Mouse (Mus musculus): Measurements from ENCODE around the gene Naa80.
A peak's percentile ranks its signal among the peaks of the same experiment; 100 is the strongest.
"Not testable (repeated sequence)": the region's sequence is repeated elsewhere in the genome, so short reads cannot be mapped to it uniquely, and the experiment has no call there.

Gene Naa80

DNA sequence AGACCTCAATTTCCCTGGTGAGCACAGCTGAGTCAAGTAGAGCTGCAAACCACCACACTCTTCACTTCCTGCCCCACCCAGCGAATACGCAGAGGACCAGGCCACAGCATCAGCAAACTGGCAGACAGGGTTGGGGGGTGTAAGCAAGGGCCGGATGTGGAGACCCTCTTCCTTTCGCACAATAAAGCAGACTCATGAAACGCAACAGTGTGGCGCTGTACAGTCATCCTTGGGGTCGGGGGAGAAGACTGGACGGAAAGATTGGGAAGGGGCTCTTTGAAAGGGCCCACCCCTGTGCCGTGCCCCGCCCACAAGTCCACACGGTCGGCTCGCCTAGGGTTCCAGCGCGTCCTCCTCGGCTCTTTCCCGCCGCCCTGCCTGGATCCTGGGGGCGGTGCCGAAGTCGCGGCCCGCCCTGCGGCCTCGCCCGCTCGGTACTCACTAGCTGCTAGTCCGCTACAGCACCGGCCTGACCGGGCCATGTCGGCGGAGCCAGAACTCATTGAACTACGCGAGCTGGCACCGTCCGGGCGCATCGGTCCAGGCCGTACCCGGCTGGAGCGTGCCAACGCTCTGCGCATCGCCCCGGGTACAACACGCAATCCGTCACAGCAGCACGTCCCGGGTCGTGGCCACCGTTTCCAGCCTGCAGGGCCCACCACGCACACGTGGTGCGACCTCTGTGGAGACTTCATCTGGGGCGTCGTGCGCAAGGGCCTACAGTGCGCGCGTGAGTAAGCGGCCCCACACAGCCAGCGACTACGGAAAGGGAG, 27.4 kb upstream of the Naa80 start, which contains the start of gene Rassf1:
Gene Rassf1, plus strand, starts transcription at position 439 of the 773 bp plus-strand sequence.
- peak; percentile 82 for DNase-seq

DNA sequence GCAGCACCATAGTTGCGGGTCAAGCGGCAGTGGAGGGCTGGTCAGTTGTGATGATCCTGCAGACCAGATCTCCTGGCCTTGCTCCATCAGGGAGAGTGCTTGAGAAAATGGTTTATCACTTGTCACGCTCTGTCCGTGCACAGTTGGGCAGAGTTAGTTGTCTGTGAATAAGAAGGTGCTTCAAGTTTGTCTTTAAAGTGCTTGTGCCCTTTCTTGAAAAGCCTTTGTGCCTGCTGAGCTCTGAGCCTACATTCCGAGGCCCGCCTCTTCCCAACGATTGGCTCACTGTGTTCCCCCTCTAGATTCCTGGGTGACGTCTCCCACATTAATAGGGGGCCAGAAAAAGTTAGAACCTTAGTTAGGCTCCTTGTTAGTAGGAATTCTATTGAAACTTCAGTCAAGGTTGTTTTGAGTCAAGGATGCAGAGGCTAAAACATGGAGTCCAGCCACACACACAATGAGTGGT, 26.8 kb upstream of the Naa80 start:
- no peak for DNase-seq

DNA sequence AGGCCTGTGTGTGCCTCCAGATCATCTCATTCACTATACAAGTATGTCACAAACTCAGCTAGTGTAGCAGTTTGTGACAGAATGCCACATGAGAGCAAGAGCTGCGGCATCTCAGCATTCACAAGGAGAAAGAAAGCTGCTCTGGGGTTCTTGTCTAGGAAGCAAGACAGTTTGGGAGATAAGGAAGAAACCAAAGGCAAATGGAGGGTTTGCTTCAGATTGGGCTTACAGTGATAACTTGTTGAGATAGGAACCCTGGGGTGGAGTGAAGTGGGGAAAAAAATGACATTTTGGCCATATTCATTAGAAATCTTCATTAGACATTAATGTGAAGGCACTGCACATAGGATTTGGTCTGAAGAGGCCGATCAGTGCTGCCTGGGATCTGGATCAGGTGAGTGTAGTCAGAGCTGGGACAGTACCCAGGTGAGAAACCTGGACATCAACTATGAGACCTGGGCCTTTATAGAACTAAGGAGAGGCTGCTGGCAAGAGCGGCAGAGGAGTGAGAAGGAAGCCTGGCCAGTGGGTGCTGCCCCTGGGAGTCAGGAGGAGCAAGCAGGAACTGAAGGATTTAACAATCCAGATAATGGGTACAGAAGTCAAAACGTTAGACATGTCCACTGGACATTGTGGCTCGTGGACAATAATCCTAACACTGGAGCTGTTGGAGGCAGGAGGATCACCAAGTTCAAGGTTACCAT, 25.8 kb upstream of the Naa80 start:
- DNase-seq = no peak

DNA sequence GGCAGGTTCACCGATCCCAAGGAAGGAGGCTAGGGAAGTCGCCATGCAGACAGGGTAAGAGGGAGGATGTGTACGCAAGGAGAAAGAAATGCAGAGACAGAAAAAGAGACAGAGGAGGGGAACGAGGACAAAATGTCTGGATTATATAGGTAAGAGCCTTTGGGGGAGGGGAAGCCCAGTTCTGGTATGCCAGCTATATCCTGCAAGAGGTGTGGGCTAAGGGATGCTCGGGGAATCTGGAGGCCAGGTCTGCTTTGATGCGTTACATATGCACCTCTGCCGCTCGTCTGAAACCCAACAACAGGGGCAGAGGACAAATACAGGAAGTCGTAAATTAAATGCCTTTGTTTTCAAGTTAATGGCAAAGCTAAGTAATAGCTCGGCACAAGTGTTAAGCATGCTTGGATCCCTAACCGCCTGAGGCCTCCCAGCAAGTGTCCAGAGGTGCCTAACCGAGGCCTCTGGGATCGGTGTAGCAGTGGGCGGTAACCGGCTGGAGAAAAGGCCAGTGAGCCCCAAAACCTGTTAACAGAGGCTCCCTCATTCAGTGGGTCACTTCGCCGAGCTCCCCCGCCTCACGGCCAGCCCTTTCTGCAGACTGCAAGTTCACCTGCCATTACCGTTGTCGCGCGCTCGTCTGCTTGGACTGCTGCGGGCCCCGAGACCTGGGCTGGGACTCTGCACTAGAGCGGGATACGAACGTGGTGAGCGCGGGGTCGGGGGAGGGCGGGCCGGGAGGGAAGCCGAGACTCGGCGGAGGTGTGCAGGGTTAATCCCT, 25.0 kb upstream of the Naa80 start:
- DNase-seq = peak; percentile 46

DNA sequence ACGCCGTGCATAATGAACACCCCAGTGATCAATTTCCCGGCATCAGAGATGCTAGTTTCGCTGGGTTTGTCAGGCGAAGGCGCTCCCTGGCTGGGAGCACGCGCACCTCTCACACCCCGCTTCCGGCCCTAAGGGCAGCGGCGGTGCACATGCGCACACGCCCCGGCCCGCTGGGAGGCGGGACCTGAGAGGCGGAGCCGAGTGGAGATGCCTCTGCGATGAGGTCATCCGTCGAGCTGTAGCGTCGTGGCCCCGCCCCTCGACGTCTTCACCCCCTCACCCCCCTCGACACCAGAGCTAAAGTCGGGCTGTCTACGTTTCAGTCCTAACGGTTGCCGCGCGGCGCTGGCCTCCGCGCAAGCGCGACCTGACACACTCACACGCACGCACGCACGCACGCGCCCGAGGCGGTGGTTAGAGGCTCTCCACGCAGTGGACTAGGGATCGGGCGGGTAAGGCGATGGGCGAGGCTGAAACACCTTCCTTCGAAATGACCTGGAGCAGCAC, 24.3 kb upstream of the Naa80 start:
- DNase-seq = peak; percentile 96

DNA sequence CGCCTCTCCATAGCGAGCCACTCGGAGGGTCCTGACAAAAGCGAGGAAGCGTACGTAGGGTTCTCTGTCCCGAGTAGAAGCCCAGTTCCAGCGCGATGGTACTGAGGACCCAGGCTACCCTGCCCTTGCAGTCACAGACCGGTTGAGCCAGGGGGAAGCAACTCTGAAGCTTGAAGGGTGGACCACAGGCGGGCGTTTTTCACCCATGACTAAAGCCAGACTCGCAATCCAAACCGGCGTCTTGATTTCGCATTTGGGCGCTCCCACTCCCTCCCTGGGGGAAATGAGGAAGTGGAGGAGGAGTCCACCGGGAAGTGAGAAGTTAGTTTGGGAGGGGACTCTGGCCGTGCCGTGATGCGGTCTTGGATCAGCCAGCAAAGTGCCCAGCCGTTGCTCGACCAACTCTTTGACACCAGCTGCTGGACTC, 23.6 kb upstream of the Naa80 start:
- DNase-seq = peak; percentile 86

DNA sequence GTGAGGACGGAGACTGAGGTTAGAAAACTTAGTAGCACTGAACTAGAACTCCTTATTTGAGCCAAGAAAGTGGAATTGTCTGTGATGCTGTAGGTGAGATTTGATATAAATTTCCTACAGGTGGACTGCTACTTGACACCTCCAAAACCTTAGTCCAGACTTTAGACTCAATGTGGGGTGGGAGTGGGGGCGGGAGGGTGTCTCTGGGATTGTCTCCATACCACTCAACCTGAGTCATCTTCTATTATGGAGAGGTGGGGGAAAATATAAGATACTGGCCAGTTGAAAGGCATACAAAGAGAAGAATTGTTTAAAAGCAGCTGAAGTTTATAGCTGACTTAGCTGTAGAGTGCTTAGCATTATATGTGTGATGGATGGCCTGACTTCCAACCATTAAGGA, 23.0 kb upstream of the Naa80 start:
- no peak for DNase-seq

DNA sequence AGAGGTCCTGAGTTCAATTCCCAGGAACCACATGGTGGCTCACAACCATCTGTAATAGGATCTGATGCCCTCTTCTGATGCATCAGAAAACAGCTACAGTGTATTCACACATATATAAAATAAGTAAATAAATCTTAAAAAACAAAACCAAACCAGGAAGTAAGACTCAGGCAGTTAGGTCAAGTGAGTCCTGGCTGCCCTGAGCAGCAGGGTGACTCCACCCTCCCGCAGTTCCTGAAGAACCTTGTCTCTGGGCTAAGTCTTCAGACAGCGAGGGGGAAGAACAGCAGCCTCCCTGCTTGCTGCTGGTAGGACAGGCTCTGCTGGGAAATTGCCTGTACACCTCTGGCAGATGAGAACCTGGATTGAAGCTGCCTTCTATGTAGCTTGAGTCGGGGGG, 22.3 kb upstream of the Naa80 start:
- DNase-seq = no peak

DNA sequence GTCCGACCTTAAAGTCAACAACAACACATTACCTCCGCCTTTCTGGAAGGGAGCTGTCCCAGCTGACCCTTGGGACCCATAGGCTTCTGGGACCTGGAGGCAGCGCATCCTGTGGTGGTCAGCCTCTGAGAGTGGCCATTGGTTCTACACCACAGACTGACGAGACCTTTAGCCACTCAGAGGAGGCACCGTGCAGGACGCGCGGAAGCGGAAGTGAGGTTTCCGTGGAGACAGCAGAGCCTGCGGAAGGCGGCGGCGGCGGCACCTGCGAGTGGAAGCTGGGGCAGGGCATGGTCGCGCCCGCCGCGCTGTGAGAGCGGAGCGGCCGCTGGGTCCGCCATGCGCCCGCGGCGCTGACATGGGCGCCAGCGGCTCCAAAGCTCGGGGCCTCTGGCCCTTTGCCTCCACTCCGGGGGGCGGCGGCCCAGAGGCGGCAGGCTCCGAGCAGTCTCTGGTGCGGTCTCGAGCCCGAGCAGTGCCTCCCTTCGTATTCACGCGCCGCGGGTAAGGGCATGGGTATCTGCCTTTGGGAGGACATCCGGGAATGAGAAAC, 15.6 kb upstream of the Naa80 start, which contains the start of gene Tusc2:
Gene Tusc2, plus strand, starts transcription at position 227 of the 553 bp plus-strand sequence.
- DNase-seq = peak; percentile 96

DNA sequence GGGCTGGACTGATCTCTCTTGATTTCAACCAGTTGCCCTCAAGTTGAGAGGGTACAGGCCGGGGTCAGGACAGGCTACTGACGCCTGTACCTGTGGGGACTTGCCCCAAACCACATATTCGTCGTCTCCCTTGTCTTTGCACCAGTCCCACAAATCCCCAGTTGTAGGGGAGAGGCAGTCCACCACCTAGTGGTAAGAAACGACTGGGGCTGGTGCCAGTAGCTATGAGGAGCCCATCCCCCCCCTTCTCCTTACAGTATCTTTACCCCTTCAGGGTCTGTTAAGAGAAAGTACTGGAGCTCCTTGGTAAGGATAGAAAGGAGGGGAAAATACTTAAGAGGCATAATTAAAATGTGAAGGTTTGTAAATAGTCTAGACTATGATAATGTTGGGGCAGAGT, 13.1 kb upstream of the Naa80 start:
- peak; percentile 65 for DNase-seq

DNA sequence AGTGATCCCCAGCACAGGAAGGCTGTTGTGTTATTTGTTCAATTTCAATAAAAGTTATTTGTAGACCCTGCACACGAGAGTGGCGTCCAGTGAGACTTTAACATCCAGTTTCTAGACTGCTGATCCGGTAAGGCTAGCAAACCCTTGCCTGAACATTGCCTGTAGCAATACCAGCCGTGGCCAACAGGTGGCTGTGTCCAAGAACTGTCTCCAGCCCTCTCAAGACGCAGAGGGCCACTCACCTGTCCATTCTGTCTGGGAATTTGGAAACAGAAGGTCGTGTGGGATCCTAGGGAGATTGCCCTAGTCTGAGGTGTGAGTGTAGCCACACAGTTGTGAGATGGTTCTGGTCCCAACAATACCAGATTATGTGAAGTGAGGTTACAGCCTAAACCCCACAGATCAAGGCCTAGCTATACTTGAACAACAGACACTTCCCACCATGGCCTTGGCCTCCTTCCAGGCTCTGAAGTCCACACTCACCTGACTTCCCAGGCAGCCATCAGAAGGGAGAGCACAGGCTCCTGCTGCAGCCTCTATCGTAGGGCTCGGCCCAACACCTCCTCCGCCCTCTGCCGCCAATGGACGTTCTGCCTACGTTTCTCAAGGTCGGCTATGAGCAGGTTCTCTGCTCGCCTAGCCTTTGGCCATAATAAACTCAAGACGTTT, 12.5 kb upstream of the Naa80 start:
- DNase-seq = peak; percentile 94

DNA sequence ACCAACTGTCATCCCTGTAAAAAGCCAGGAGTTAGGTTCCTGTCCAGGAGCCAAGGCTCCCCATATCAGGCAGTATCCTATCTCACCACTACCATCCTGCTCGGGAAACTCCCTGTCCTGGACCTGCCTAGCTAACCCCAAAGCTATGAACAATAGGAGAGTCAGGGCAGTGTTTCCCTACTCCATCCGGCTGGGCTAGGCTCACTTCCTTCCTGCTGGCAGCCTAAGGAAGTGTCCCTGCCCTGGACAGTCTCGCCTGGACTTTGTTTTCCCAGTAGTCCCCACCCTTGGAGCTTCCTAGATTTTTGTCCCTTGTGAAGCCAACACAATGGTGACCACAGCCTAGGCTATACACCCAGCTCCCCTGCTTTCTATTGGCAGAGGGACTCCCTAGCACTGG, 11.8 kb upstream of the Naa80 start:
- peak; percentile 82 for DNase-seq

DNA sequence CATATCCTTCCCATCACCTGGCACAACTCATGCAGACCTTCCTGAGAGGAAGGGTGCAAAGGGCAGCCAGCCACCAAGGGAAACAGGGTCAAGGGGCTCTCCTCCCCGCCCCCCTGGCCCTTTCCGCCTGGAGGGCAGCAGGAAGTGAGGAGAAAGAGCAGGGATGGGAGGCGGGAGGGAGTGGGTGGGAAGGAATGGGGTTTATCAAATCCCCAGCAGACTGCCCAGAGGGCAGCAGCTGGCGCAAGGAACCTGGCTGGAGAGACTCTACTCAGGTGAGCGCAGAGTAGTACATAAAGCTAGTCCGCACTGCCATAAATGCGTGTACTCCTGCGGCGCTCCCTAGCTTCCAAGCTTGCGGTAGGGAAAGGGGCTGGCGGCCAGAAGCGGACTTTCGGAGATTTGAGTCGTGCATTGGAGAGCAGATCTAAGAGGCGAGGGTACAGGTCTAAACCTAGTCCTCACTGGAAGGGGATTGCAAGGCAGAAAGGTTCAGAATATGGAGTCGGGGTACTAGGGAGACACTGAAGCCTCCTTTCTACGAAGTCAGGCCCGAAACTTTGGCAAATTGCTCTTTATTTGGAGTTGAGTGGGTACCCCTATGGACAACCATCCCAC, 10.9 kb upstream of the Naa80 start, which contains the start of gene Hyal2:
Gene Hyal2, plus strand, starts transcription at position 244 of the 618 bp plus-strand sequence.
- DNase-seq = peak; percentile 76

DNA sequence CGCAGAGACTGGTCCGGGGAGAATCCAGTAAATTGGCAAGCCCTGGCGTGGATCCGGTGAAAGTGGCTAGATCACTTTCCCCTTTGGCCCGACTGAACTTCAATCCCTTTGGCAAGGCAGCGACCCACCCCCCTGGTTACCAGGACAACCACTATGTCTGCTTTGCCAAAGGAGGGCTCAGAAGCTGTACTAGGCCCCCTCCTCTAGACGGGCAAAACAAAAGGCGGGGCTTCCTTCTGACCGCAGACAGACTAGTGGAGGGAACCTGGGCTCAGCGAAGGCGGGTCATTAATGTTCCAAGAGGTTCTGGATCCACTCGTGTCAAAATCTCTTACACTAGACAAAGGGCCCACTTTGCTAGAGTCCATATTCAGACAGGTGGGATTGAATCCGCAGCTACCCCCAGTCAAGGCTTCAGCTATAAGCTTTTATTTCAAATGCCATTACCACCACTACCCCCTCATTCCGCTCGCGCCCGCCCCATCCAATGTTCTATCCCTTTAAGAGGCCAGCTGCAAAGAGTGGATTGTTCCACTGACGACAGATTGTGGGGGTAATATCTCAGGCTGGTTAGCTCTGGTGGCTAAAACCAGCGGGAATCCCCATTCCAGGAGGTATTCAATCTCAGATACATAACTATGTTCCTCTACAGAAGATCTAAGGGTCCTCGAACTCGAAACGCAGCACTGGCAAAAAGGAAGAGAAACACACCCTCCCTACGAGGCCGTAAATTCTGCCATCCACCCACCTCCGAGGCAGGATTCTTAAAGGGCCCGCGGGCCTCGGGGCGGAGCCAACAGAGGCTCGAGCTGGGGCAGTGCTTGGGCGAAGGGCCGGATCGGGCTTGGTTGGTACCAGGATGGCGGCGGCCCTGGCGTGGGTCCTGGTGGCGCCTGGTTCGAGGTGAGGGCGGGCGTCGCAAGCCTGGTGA, 10.1 kb upstream of the Naa80 start:
- peak; percentile 92 for DNase-seq

DNA sequence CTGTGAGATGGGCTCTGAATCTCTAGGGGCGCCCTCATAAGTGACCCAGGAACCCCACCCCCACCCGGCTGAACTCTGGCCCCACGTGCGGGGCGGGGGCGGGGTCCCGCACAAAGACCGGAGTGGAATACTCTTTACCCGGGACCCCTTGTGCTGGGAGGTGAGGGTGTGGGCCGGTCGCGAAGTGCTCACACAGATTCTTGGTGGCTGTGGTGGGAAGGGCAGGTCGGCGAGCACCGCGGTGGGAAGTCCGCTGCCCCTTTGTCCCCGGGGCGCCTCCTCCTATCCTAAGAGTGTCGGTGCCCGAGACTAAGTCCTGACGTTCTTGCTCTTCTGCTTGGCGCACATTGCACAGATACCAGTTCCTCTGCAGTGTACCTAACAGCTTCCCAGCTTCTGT, 9.4 kb upstream of the Naa80 start:
- no peak for DNase-seq

DNA sequence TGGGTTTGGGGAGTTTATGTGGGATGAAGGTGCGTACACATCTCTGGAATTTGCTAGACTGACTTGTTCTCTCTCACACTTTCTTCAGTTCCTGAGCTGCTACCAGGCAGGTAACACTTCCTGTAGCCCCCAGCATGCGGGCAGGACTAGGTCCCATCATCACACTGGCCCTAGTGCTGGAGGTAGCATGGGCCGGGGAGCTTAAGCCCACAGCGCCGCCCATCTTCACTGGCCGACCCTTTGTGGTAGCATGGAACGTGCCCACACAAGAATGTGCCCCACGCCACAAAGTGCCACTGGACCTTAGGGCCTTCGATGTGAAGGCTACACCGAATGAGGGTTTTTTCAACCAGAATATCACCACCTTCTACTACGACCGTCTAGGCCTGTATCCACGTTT, 8.7 kb upstream of the Naa80 start:
- no peak for DNase-seq

DNA sequence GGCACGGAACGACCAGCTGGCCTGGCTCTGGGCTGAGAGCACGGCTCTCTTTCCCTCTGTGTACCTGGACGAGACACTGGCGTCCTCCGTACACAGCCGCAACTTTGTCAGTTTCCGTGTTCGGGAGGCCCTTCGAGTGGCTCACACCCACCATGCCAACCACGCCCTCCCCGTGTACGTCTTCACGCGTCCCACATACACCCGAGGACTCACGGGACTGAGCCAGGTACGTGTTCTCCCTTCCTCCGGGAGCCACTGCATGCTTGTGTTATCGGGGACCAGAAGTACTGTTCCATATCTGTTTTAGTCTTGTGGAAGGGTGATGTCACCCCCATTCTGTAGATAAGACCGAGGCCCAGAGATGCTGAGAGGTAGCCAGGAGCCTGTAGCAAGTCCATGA, 7.8 kb upstream of the Naa80 start:
- DNase-seq = no peak

DNA sequence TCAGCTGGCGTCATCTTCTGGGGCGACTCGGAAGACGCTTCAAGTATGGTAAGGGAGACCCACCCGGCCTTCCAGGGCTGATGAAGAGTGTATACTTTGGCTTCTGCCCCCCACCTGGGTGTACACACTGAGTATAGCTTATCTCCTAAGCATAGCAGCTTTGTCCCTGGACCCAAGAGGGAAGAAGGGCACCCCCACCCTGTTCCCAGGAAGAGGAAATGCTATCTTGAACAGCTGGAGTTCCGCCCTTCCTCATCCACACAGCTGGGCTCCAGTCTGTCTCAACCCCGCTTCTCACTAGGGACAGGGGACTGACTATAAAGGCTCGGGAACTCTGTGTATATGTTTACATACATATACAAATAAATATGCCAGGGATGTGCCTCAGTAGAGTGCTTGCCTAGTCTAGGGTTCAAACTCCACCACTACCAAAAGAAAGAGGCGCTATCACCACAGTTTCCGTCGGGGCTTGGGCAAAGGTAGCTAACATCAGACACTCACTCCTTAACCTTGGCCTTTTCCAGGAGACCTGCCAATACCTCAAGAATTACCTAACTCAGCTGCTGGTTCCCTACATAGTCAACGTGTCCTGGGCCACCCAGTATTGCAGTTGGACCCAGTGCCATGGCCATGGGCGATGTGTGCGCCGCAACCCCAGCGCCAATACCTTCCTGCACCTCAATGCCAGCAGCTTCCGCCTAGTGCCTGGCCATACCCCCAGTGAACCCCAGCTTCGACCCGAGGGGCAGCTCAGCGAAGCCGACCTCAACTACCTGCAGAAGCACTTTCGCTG, 7.0 kb upstream of the Naa80 start:
- peak; percentile 56 for DNase-seq

DNA sequence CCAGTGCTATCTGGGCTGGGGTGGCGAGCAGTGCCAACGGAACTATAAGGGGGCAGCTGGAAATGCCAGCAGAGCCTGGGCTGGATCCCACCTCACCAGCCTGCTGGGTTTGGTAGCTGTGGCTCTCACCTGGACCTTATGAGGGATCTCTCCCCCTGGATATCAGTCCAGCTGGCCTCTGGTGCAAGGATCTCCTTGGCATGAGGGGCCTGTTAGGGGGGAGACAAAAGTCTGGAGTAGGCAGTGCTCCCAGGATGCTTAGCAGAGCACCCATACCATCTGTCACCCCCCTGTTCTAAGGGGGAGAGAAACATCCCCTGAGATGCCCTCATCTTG, 6.4 kb upstream of the Naa80 start:
- DNase-seq = no peak

DNA sequence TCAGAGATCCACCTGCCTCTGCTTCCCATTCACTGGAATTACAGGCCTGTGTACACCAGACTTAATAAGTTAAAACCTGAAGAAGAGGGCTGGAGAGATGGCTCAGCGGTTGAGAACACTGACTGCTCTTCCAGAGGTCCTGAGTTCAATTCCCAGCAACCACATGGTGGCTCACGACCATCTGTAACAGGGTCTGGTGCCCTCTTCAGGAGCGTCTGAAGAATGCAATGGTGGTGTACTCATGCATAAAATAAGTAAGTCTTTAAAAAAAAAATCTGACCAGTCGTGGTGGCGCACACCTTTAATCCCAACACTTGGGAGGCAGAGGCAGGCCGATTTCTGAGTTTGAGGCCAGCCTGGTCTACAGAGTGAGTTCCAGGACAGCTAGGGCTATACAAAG, 4.9 kb upstream of the Naa80 start:
- DNase-seq = not testable (repeated sequence)
